Mouse (Mus musculus): ENCODE data around the gene Cep97. TPM values are rescaled to one million over a fixed set of nuclear protein-coding genes. Genes with fewer than 3 reads are reported as not detected.
"Not testable (repeated sequence)": the region's sequence is repeated elsewhere in the genome, so short reads cannot be mapped to it uniquely, and the experiment has no call there.

The Cep97 gene
- total RNA-seq, 2 experiments from 2014 or later = 18.2 to 18.8 TPM

GRCm38 (mm10) chr16:55891346-55891745 lies 43.3 kb downstream of the Cep97 start:
- DNase-seq (ENCODE audit: low spot score in 2 of 2) = no peak

GRCm38 (mm10) chr16:55890346-55891136 lies 44.1 kb downstream of the Cep97 start:
- no peak for DNase-seq (ENCODE audit: low spot score in 2 of 2)

- DNase-seq (ENCODE audit: low spot score in 2 of 2) = no peak
Measured at GRCm38 (mm10) chr16:55889451-55889850, 45.2 kb downstream of the Cep97 start.

GRCm38 (mm10) chr16:55888584-55888960 lies 46.1 kb downstream of the Cep97 start:
- no peak for DNase-seq (ENCODE audit: low spot score in 2 of 2)

GRCm38 (mm10) chr16:55887814-55888583 lies 46.7 kb downstream of the Cep97 start:
- no peak for DNase-seq (ENCODE audit: low spot score in 2 of 2)

- DNase-seq (ENCODE audit: low spot score in 2 of 2) = no peak
Measured at GRCm38 (mm10) chr16:55884246-55884645, 50.4 kb downstream of the Cep97 start.

- no peak for DNase-seq (ENCODE audit: low spot score in 2 of 2)
Measured at GRCm38 (mm10) chr16:55876025-55876424, 58.6 kb downstream of the Cep97 start.

- no peak for DNase-seq (ENCODE audit: low spot score in 2 of 2)
Measured at GRCm38 (mm10) chr16:55863832-55864231, 70.8 kb downstream of the Cep97 start.

GRCm38 (mm10) chr16:55863149-55863815 lies 71.4 kb downstream of the Cep97 start:
- DNase-seq (ENCODE audit: low spot score in 2 of 2) = peak; percentile 42 to 84

GRCm38 (mm10) chr16:55861104-55861503 lies 73.6 kb downstream of the Cep97 start:
- no peak for DNase-seq (ENCODE audit: low spot score in 2 of 2)

GRCm38 (mm10) chr16:55859421-55859820 lies 75.2 kb downstream of the Cep97 start:
- not testable (repeated sequence) for DNase-seq (ENCODE audit: low spot score in 2 of 2)

GRCm38 (mm10) chr16:55858465-55858864 lies 76.2 kb downstream of the Cep97 start:
- DNase-seq (ENCODE audit: low spot score in 2 of 2) = peak; percentile 53 to 81

GRCm38 (mm10) chr16:55852943-55853727 lies 81.5 kb downstream of the Cep97 start:
- DNase-seq (ENCODE audit: low spot score in 2 of 2) = peak; percentile 48 to 85

GRCm38 (mm10) chr16:55852515-55852914 lies 82.1 kb downstream of the Cep97 start:
- DNase-seq (ENCODE audit: low spot score in 2 of 2) = no peak

GRCm38 (mm10) chr16:55850485-55850884 lies 84.2 kb downstream of the Cep97 start:
- DNase-seq (ENCODE audit: low spot score in 2 of 2) = no peak

Other genes starting within 250 kb of the Cep97 start
- 1 to 10 TPM; 6.0 to 6.5 TPM for gene Nfkbiz, start 96.0 kb downstream of the Cep97 start, total RNA-seq (2021)
- gene Nxpe3, start 39.6 kb downstream of the Cep97 start, total RNA-seq (2021) = 10 to 100 TPM; 12.1 to 12.5 TPM
- 100 to 1,000 TPM; 411 to 431 TPM for gene Rpl24, start 31.4 kb upstream of the Cep97 start, total RNA-seq (2021)
- gene Zbtb11, start 39.0 kb upstream of the Cep97 start, total RNA-seq (2021) = 10 to 100 TPM; 55.7 to 56.6 TPM
- gene Pcnp, start 94.9 kb upstream of the Cep97 start, total RNA-seq (2021) = 100 to 1,000 TPM; 158 to 171 TPM
- gene Trmt10c, start 103.0 kb upstream of the Cep97 start, total RNA-seq (2021) = 1 to 10 TPM; 9.1 to 9.5 TPM
- 10 to 100 TPM; 45.7 to 47.2 TPM for gene Senp7, start 113.5 kb upstream of the Cep97 start, total RNA-seq (2021)